Mouse (Mus musculus) MEL (cell line): ENCODE data around the gene Lama5. TPM values are rescaled to one million over a fixed set of nuclear protein-coding genes. Genes with fewer than 3 reads are reported as not detected.

Experiments
- DNase-seq: peaks from one replicate; pipeline ENCODE4 v3.0.0; 2011; ENCODE audit warnings: low read depth, low spot score
- H3K27ac ChIP-seq: 2 replicates; pipeline ENCODE4 v1.5.1; 2012; ENCODE audit warnings: low read depth, mild to moderate bottlenecking, control low read depth, low read length, moderate library complexity; ENCODE audit not compliant: control insufficient read depth
- H3K27me3 ChIP-seq, 2 experiments: fragments of 150-350 bp in 1 of 2; sonication (generic) in 1 of 2; 2 replicates each; pipeline ENCODE4 v1.6.1; 2012; ENCODE audit warnings: low read length in 2 of 2, mild to moderate bottlenecking in 2 of 2, improper control_type of control experiment in 1 of 2, moderate library complexity in 1 of 2; ENCODE audit not compliant: insufficient read depth in 2 of 2, control insufficient read depth in 1 of 2
- H3K36me3 ChIP-seq, 2 experiments: 2 replicates each; pipeline ENCODE4 v1.6.1; 2012 to 2014; ENCODE audit warnings: low read length in 2 of 2, improper control_type of control experiment in 1 of 2, inconsistent platforms in 1 of 2, mild to moderate bottlenecking in 1 of 2; ENCODE audit not compliant: insufficient read depth in 2 of 2, control insufficient read depth in 1 of 2
- H3K4me1 ChIP-seq, 2 experiments: fragments of 150-350 bp in 1 of 2; sonication (generic) in 1 of 2; 2 replicates each; pipeline ENCODE4 v1.6.1; 2012; ENCODE audit warnings: low read length in 2 of 2, improper control_type of control experiment in 1 of 2, mild to moderate bottlenecking in 1 of 2; ENCODE audit not compliant: insufficient read depth in 2 of 2, control insufficient read depth in 1 of 2
- H3K4me3 ChIP-seq, 2 experiments: fragments of 150-350 bp in 1 of 2; sonication (generic) in 1 of 2; 2 replicates each; pipeline ENCODE4 v1.5.1; 2012; ENCODE audit warnings: low read depth in 2 of 2, low read length in 2 of 2, mild to moderate bottlenecking in 2 of 2, moderate library complexity in 2 of 2, control low read depth in 1 of 2, improper control_type of control experiment in 1 of 2; ENCODE audit not compliant: control insufficient read depth in 1 of 2, insufficient read depth in 1 of 2
- H3K79me2 ChIP-seq: 2 replicates; pipeline ENCODE4 v1.6.1; 2012; ENCODE audit warnings: mild to moderate bottlenecking, low read length, moderate library complexity; ENCODE audit not compliant: control insufficient read depth, poor library complexity, insufficient read depth
- H3K9ac ChIP-seq: 2 replicates; pipeline ENCODE4 v1.6.1; 2012; ENCODE audit warnings: low read depth, mild to moderate bottlenecking, control low read depth, low read length, moderate library complexity; ENCODE audit not compliant: control insufficient read depth, poor library complexity, severe bottlenecking
- H3K9me3 ChIP-seq: fragments of 150-350 bp; sonication (generic); replicated peaks from 2 replicates; pipeline ENCODE4 v1.6.1; 2012; ENCODE audit warnings: mild to moderate bottlenecking, low read length, improper control_type of control experiment, moderate library complexity; ENCODE audit not compliant: insufficient read depth
- BHLHE40 ChIP-seq: IDR thresholded peaks from 2 replicates; pipeline ENCODE4 v1.6.1; 2012; ENCODE audit warnings: low read depth, mild to moderate bottlenecking, inconsistent platforms, low read length, improper control_type of control experiment, borderline replicate concordance
- CHD2 ChIP-seq: IDR thresholded peaks from 2 replicates; pipeline ENCODE4 v1.6.1; 2011; ENCODE audit warnings: low read length, improper control_type of control experiment
- CTCF ChIP-seq, 3 experiments: IDR thresholded peaks in 2 of 3; conservative IDR thresholded peaks in 1 of 3; 2 replicates each; pipeline ENCODE4 v1.5.1; 2011 to 2012; ENCODE audit warnings: low read length in 3 of 3, low read depth in 2 of 3, mild to moderate bottlenecking in 2 of 3, improper control_type of control experiment in 1 of 3, inconsistent platforms in 1 of 3, mixed read lengths in 1 of 3, moderate library complexity in 1 of 3; ENCODE audit not compliant: control insufficient read depth in 1 of 3, insufficient read depth in 1 of 3, poor library complexity in 1 of 3, severe bottlenecking in 1 of 3
- E2F4 ChIP-seq: IDR thresholded peaks from 2 replicates; pipeline ENCODE4 v1.6.1; 2011; ENCODE audit warnings: low read depth, low read length, improper control_type of control experiment, borderline replicate concordance
- ELF1 ChIP-seq: IDR thresholded peaks from 2 replicates; pipeline ENCODE4 v1.6.1; 2014; ENCODE audit warnings: low read depth, mild to moderate bottlenecking, inconsistent platforms, low read length, improper control_type of control experiment, moderate library complexity
- ETS1 ChIP-seq: IDR thresholded peaks from 2 replicates; pipeline ENCODE4 v1.6.1; 2012; ENCODE audit warnings: low read depth, mild to moderate bottlenecking, inconsistent platforms, low read length, improper control_type of control experiment, moderate library complexity
- GABPA ChIP-seq: IDR thresholded peaks from 2 replicates; pipeline ENCODE4 v1.6.1; 2012; ENCODE audit warnings: low read depth, mild to moderate bottlenecking, inconsistent platforms, low read length, improper control_type of control experiment, moderate library complexity
- HCFC1 ChIP-seq: IDR thresholded peaks from 2 replicates; pipeline ENCODE4 v1.6.1; 2012; ENCODE audit warnings: low read depth, mild to moderate bottlenecking, inconsistent platforms, low read length, improper control_type of control experiment, moderate library complexity
- JUND ChIP-seq: IDR thresholded peaks from 2 replicates; pipeline ENCODE4 v1.6.1; 2011; ENCODE audit warnings: low read depth, mild to moderate bottlenecking, improper control_type of control experiment, low read length
- MAX ChIP-seq: IDR thresholded peaks from 2 replicates; pipeline ENCODE4 v1.6.1; 2011; ENCODE audit warnings: low read length, improper control_type of control experiment
- MXI1 ChIP-seq: IDR thresholded peaks from 2 replicates; pipeline ENCODE4 v1.6.1; 2011; ENCODE audit warnings: mild to moderate bottlenecking, low read depth, low read length, improper control_type of control experiment
- MYC ChIP-seq: IDR thresholded peaks from 2 replicates; pipeline ENCODE4 v1.6.1; 2011; ENCODE audit warnings: low read depth, mild to moderate bottlenecking, low read length, improper control_type of control experiment, moderate library complexity
- NELFE ChIP-seq: IDR thresholded peaks from 2 replicates; pipeline ENCODE4 v1.6.1; 2011; ENCODE audit warnings: low read depth, low read length, improper control_type of control experiment
- RAD21 ChIP-seq: IDR thresholded peaks from 2 replicates; pipeline ENCODE4 v1.6.1; 2011; ENCODE audit warnings: mild to moderate bottlenecking, low read depth, low read length, improper control_type of control experiment
- SIN3A ChIP-seq: IDR thresholded peaks from 2 replicates; pipeline ENCODE4 v1.6.1; 2012; ENCODE audit warnings: low read length, improper control_type of control experiment, inconsistent platforms
- TCF12 ChIP-seq: IDR thresholded peaks from 2 replicates; pipeline ENCODE4 v1.6.1; 2014; ENCODE audit warnings: low read depth, mild to moderate bottlenecking, inconsistent platforms, low read length, improper control_type of control experiment, moderate library complexity
- UBTF ChIP-seq: IDR thresholded peaks from 2 replicates; pipeline ENCODE4 v1.6.1; 2012; ENCODE audit warnings: low read depth, mild to moderate bottlenecking, inconsistent platforms, low read length, improper control_type of control experiment, moderate library complexity, borderline replicate concordance; ENCODE audit not compliant: insufficient read depth
- USF2 ChIP-seq, 2 experiments: IDR thresholded peaks; 2 replicates each; pipeline ENCODE4 v1.6.1; 2011 to 2012; ENCODE audit warnings: improper control_type of control experiment in 2 of 2, low read length in 2 of 2, borderline replicate concordance in 1 of 2, inconsistent platforms in 1 of 2, low read depth in 1 of 2, mild to moderate bottlenecking in 1 of 2; ENCODE audit not compliant: insufficient read depth in 1 of 2
- ZKSCAN1 ChIP-seq: IDR thresholded peaks from 2 replicates; pipeline ENCODE4 v1.6.1; 2012; ENCODE audit warnings: low read depth, mild to moderate bottlenecking, inconsistent platforms, low read length, improper control_type of control experiment, moderate library complexity
- ZMIZ1 ChIP-seq: IDR thresholded peaks from 2 replicates; pipeline ENCODE4 v1.6.1; 2012; ENCODE audit warnings: low read depth, mild to moderate bottlenecking, inconsistent platforms, low read length, improper control_type of control experiment, moderate library complexity
- polyA plus RNA-seq, 2 experiments: library from polyadenylated mRNA; stranded (reverse) in 1 of 2; unstranded in 1 of 2; fragments of >175 nt in 1 of 2; fragments of >200 nt in 1 of 2; gene quantifications; 2 replicates each; pipeline versions ENCODE4 v1.2.1 to v1.2.4; 2012; ENCODE audit warnings: low replicate concordance in 2 of 2, low read depth in 1 of 2; ENCODE audit not compliant: insufficient read length in 2 of 2, insufficient read depth in 1 of 2, missing spikeins in 1 of 2
- total RNA-seq: library from RNA; depleted of rRNA; stranded (reverse); fragments of 300-350 nt; gene quantifications from 2 replicates; pipeline ENCODE4 v1.2.3, GENCODE M21; 2012; rRNA removed

The Lama5 gene
- total RNA-seq (4.5 and 6.1 TPM in 2 replicates), polyA plus RNA-seq (10 to 100 TPM in 1 of 2 experiments, not detected in 1; 14.6 TPM)

DNA sequence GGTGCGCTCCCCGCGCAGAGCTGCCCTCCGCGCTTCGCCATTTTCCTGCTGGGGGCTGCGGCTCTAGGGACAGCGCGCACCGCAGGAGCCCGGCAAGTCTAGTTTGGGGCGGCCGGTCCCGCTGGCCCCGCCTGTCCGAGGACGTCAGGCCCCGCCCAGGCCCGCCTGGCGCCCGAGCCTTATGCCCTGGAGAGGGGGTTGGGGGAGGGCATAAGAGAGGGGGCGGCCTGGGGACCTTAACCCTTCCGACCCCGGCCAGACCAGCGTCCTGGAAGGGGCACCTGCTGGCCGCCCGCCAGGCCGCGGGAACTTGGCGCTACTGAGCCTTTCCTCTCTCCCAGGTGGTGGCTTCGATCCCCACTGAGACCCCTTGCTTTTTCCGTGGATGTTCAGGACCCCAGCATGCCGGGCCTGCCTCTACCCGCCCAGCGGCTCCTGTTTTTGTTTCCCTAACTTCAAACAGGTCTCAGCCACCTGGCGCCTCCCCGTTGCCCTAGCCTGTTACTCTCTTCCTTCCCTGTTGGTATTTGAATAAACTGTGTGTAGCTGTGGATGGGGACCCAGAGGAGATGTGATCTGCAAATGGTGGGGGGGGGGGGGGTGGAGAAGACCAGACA is at the start of gene Lama5:
Gene Lama5, minus strand, starts transcription at position 98 of the 617 bp plus-strand sequence.
- no peaks in the 10 kb centered on the region for H3K27me3 ChIP-seq
- TF ChIP-seq ZKSCAN1, result no peak
- TF ChIP-seq NELFE, result peak; percentile 21; the same call in 1 of the 2 replicates
- H3K79me2 ChIP-seq, result peaks cover 1% of the 10 kb centered on the region; the same call in 1 of the 2 replicates
- peak within 1 kb of the TSS; percentile 71 to 87 for H3K4me3 ChIP-seq
- H3K9me3 ChIP-seq, result no peaks in the 10 kb centered on the region
- peak; percentile 61 for DNase-seq
- H3K4me1 ChIP-seq, result peaks cover 0 to 21% of the 10 kb centered on the region in 2 experiments; a peak in 1 of 4 replicates
- no peaks in the 10 kb centered on the region; a peak in 1 of 4 replicates for H3K36me3 ChIP-seq
- no peak within 1 kb of the TSS for H3K27ac ChIP-seq
- H3K9ac ChIP-seq, result peak within 1 kb of the TSS; percentile 66

- DNase-seq, result no peak
- Histone ChIP-seq H3K27me3 (no peaks in the 10 kb centered on the region), H3K9ac (no peak overlapping the region), H3K36me3 (peaks cover 0 to 3% of the 10 kb centered on the region in 2 experiments; a peak in 1 of 4 replicates), H3K27ac (no peak overlapping the region), H3K79me2 (peaks cover 8% of the 10 kb centered on the region), H3K4me1 (peaks cover 6 to 21% of the 10 kb centered on the region in 2 experiments), H3K9me3 (no peaks in the 10 kb centered on the region), H3K4me3 (no peak overlapping the region)
- TF ChIP-seq HCFC1 (no peak), MYC (no peak), MAX (no peak), GABPA (no peak), MXI1 (no peak), ETS1 (no peak), ELF1 (no peak), SIN3A (no peak), E2F4 (no peak), CHD2 (no peak), JUND (no peak), CTCF (IDR thresholded peaks at IDR 0.05 in 2 of 3, conservative IDR thresholded peaks at IDR 0.05 in 1 of 3; ENCODE audit: control insufficient read depth in 1 of 3, insufficient read depth in 1 of 3, low read depth in 2 of 3, low read length in 3 of 3, poor library complexity in 1 of 3, severe bottlenecking in 1 of 3) (no peak), USF2 (IDR thresholded peaks at IDR 0.05; ENCODE audit: borderline replicate concordance in 1 of 2, insufficient read depth in 1 of 2, low read depth in 1 of 2, low read length in 2 of 2) (no peak), UBTF (no peak), BHLHE40 (no peak), ZKSCAN1 (no peak), RAD21 (no peak), ZMIZ1 (no peak), TCF12 (no peak)
Measured at GRCm38 (mm10) chr2:180274523-180274922, 48.9 kb upstream of the Lama5 start.
